Mouse (Mus musculus) spleen, postnatal 36 days (tissue): Measurements from ENCODE around the gene Cped1.

ENCODE experiments used
- DNase-seq, 2 experiments: peaks; one replicate each; pipeline ENCODE4 v3.0.0; 2022; ENCODE audit warnings: low spot score in 2 of 2, mixed read lengths in 1 of 2

The Cped1 gene

DNA sequence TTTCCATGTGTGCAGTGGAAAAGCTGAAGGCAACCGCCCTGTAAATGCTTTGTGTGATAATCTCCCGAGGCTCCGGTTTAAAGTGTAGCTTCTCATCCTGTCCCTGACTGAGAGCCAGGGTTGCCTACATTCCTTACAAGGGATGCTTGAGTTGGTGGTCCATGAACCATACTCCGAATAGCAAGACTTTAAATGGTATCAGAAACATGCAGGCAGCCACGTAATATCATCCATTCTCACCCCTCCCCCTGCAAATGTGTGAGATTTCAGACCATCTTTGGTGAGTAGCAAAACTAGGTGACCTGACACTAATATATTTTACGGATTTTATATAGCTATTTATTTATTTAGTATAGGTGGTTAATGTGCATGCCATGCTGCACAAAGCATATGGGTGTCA is 311.3 kb downstream of the Cped1 start:
- no peak for DNase-seq

DNA sequence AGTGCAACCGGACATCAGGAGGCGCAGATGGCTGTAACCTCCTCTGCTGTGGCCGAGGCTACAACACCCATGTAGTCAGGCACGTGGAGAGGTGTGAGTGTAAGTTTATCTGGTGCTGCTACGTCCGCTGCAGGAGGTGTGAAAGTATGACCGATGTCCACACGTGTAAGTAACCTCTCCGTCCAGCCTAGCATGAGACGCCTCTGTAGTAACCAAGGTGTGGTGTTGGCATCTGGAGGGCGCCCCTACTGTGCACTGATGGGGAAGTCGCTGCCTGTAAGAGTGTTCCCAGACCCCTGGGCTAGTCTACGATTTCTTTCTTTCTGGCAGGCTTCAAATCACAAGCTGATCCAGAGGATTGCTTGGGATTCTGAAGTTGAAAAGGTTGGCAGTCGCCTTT is 312.3 kb downstream of the Cped1 start:
- no peak for DNase-seq
